Mouse (Mus musculus) megakaryocyte, adult 5-6 weeks (primary cell): ENCODE data around the gene Mroh3. TPM values are rescaled to one million over a fixed set of nuclear protein-coding genes. Genes with fewer than 3 reads are reported as not detected.
A peak's percentile ranks its signal among the peaks of the same experiment; 100 is the strongest.

Experiments used
- ATAC-seq: 2 replicates; pipeline ENCODE4 v1.8.0; 2016; ENCODE audit warnings: mild to moderate bottlenecking, inconsistent platforms; ENCODE audit not compliant: poor library complexity, severe bottlenecking
- total RNA-seq, 2 experiments: library from RNA; stranded (forward) in 1 of 2; stranded (reverse) in 1 of 2; fragments of 153-499, 151-499 nt in 1 of 2; fragments of 221-1000, 200-1000 nt in 1 of 2; gene quantifications; 2 replicates each; pipeline versions ENCODE4 v1.2.3 to v1.2.4; 2015 to 2017

The Mroh3 gene
- total RNA-seq (2015) = not detected in 2 replicates
- not detected in 2 replicates for total RNA-seq (2017)

GRCm38 (mm10) chr1:136212803-136213202 lies at the start of gene Mroh3:
Gene Mroh3 (minus strand): TSS chr1:136212828.
- ATAC-seq = peak; percentile 78

GRCm38 (mm10) chr1:136260635-136261238 lies 48.1 kb upstream of the Mroh3 start, which contains the start of gene Gpr25:
Gene Gpr25 (minus strand): TSS chr1:136260873.
- no peak for ATAC-seq

GRCm38 (mm10) chr1:136259893-136260634 lies 47.4 kb upstream of the Mroh3 start:
- ATAC-seq = no peak

GRCm38 (mm10) chr1:136259543-136259892 lies 46.9 kb upstream of the Mroh3 start:
- ATAC-seq = no peak

GRCm38 (mm10) chr1:136258495-136258894 lies 45.9 kb upstream of the Mroh3 start:
- no peak for ATAC-seq

- ATAC-seq = no peak
Observed at GRCm38 (mm10) chr1:136255657-136256056, 43.0 kb upstream of the Mroh3 start.

GRCm38 (mm10) chr1:136255174-136255573 lies 42.5 kb upstream of the Mroh3 start:
- no peak for ATAC-seq

GRCm38 (mm10) chr1:136254503-136255065 lies 42.0 kb upstream of the Mroh3 start:
- ATAC-seq = no peak

GRCm38 (mm10) chr1:136253472-136253871 lies 40.8 kb upstream of the Mroh3 start:
- ATAC-seq = no peak

- ATAC-seq = peak; percentile 52; the same call in 1 of the 2 replicates
Observed at GRCm38 (mm10) chr1:136249662-136250061, 37.0 kb upstream of the Mroh3 start.

- peak; percentile 43; the same call in 1 of the 2 replicates for ATAC-seq
Observed at GRCm38 (mm10) chr1:136247393-136247792, 34.8 kb upstream of the Mroh3 start.

GRCm38 (mm10) chr1:136244469-136244868 lies 31.8 kb upstream of the Mroh3 start:
- ATAC-seq = no peak

- ATAC-seq = no peak
Observed at GRCm38 (mm10) chr1:136241801-136242200, 29.2 kb upstream of the Mroh3 start.

GRCm38 (mm10) chr1:136238495-136238894 lies 25.9 kb upstream of the Mroh3 start:
- no peak for ATAC-seq

GRCm38 (mm10) chr1:136234595-136235092 lies 22.0 kb upstream of the Mroh3 start:
- ATAC-seq = peak; percentile 33

- peak; percentile 67 for ATAC-seq
Observed at GRCm38 (mm10) chr1:136233892-136234594, 21.4 kb upstream of the Mroh3 start, which contains the start of gene Inava. Gene Inava (minus strand): TSS chr1:136234264.

- no peak for ATAC-seq
Observed at GRCm38 (mm10) chr1:136232986-136233790, 20.6 kb upstream of the Mroh3 start.

- ATAC-seq = no peak
Observed at GRCm38 (mm10) chr1:136232285-136232926, 19.8 kb upstream of the Mroh3 start.

GRCm38 (mm10) chr1:136231596-136231995 lies 19.0 kb upstream of the Mroh3 start:
- ATAC-seq = no peak

GRCm38 (mm10) chr1:136230201-136230600 lies 17.6 kb upstream of the Mroh3 start:
- no peak for ATAC-seq
